Mouse (Mus musculus) CH12.LX (cell line): ENCODE data around the gene Klf15.

ENCODE experiments used
- CTCF ChIP-seq, 2 experiments: IDR thresholded peaks in 1 of 2; conservative IDR thresholded peaks in 1 of 2; 2 replicates each; pipeline ENCODE4 v1.5.1; 2011 to 2012; ENCODE audit warnings: low read depth in 2 of 2, low read length in 2 of 2, improper control_type of control experiment in 1 of 2, inconsistent platforms in 1 of 2, mild to moderate bottlenecking in 1 of 2, moderate library complexity in 1 of 2
- E2F4 ChIP-seq: IDR thresholded peaks from 2 replicates; pipeline ENCODE4 v1.6.1; 2011; ENCODE audit warnings: low read depth, low read length, improper control_type of control experiment; ENCODE audit not compliant: insufficient replicate concordance
- EP300 ChIP-seq: IDR thresholded peaks from 2 replicates; pipeline ENCODE4 v1.6.1; 2011; ENCODE audit warnings: low read length, improper control_type of control experiment
- GABPA ChIP-seq: IDR thresholded peaks from 2 replicates; pipeline ENCODE4 v1.6.1; 2012; ENCODE audit warnings: low read depth, low read length, improper control_type of control experiment, inconsistent platforms; ENCODE audit not compliant: insufficient replicate concordance
- MAZ ChIP-seq: IDR thresholded peaks from 2 replicates; pipeline ENCODE4 v1.6.1; 2012; ENCODE audit warnings: low read depth, mild to moderate bottlenecking, inconsistent platforms, low read length, improper control_type of control experiment, moderate library complexity
- POLR2A ChIP-seq: IDR thresholded peaks from 2 replicates; pipeline ENCODE4 v1.6.1; 2011; ENCODE audit warnings: low read depth, mild to moderate bottlenecking, improper control_type of control experiment, low read length
- POLR2AphosphoS2 ChIP-seq: IDR thresholded peaks from 2 replicates; pipeline ENCODE4 v1.6.1; 2011; ENCODE audit warnings: low read depth, low read length, improper control_type of control experiment
- RAD21 ChIP-seq: IDR thresholded peaks from 2 replicates; pipeline ENCODE4 v1.6.1; 2011; ENCODE audit warnings: low read depth, mild to moderate bottlenecking, low read length, improper control_type of control experiment, moderate library complexity
- TBP ChIP-seq: conservative IDR thresholded peaks from 2 replicates; pipeline ENCODE4 v1.6.1; 2011; ENCODE audit warnings: low read depth, low read length, improper control_type of control experiment
- TCF12 ChIP-seq: IDR thresholded peaks from 2 replicates; pipeline ENCODE4 v1.6.1; 2014; ENCODE audit warnings: low read depth, mild to moderate bottlenecking, inconsistent platforms, low read length, improper control_type of control experiment
- USF1 ChIP-seq: IDR thresholded peaks from 2 replicates; pipeline ENCODE4 v1.6.1; 2014; ENCODE audit warnings: low read depth, mild to moderate bottlenecking, inconsistent platforms, low read length, improper control_type of control experiment
- USF2 ChIP-seq: conservative IDR thresholded peaks from 2 replicates; pipeline ENCODE4 v1.6.1; 2011; ENCODE audit warnings: low read depth, low read length, improper control_type of control experiment

- TF ChIP-seq RAD21: no peak
- TF ChIP-seq EP300: no peak
- no peak for TF ChIP-seq CTCF (conservative IDR thresholded peaks at IDR 0.05 in 1 of 2, IDR thresholded peaks at IDR 0.05 in 1 of 2; ENCODE audit: low read depth in 2 of 2, low read length in 2 of 2)
- no peak for TF ChIP-seq POLR2A
- no peak for TF ChIP-seq MAZ
- TF ChIP-seq USF1: no peak
- TF ChIP-seq TBP: no peak
- TF ChIP-seq TCF12: no peak
- no peak for TF ChIP-seq GABPA
- TF ChIP-seq POLR2AphosphoS2: no peak
- TF ChIP-seq USF2: no peak
- TF ChIP-seq E2F4: no peak
Observed at GRCm38 (mm10) chr6:90462841-90463227, 458 bp downstream of the Klf15 start.
